Mouse (Mus musculus): ENCODE results near the gene Olfr609. TPM values are rescaled to one million over a fixed set of nuclear protein-coding genes. Genes with fewer than 3 reads are reported as not detected.
"Not testable (repeated sequence)": the region's sequence is repeated elsewhere in the genome, so short reads cannot be mapped to it uniquely, and the experiment has no call there.

Gene Olfr609
- polyA plus RNA-seq (2016; fragmentation: Nextera tagmentation; extraction: Ambion mirVana), result not detected in 2 replicates

DNA sequence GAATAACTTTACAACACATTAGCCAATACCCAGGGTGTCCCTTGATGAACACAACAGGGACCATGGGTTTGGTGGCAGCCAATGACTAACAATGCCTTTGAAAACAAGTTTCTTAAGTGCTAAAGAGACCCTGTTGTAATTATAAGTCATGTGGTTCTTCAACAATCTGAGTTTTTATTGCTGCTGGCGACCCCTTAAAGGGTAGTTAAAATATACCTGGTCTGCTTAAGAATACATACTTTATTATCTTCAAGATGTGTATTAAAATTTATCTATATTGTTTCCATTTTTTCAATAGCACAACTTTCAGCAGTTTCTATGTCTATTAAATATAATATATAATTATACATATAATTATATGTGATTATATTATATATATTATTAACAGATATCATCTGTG is at the start of gene Olfr609:
Gene Olfr609, minus strand, starts transcription at position 101 of the 400 bp plus-strand sequence.
- Histone ChIP-seq H3K4me3 (no peak within 1 kb of the TSS), H3K36me3 (replicated peaks) (no peaks in the 10 kb centered on the region), H3K9me3 (no peaks in the 10 kb centered on the region), H3K27me3 (replicated peaks; ENCODE audit: low read depth, poor library complexity, severe bottlenecking) (no peaks in the 10 kb centered on the region), H3K4me1 (no peaks in the 10 kb centered on the region), H3K27ac (replicated peaks) (no peak within 1 kb of the TSS)
- DNase-seq (ENCODE audit: low spot score), result no peak
- WGBS, result 60% methylated on average over 1 of the region's 1 CpGs

DNA sequence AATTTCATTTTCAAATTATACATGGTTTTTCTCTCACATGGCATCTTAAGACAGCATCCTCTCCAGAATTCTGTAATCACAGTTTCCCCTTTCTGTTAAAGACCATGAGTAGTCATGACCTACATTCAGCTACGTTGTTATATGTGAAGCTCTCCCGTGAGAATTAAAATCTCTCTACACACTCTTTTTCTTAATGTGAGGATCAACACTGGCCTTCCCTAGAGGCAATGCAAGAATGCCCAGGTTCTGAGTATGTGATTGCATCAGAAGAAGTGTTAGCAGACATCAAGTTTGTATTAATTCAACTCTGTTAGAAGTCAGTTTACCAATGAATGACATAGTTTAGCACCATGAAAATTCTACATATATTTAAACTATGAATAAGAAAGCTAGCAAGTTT is 44.8 kb upstream of the Olfr609 start, which contains the start of gene Olfr612:
Gene Olfr612, minus strand, starts transcription at position 101 of the 400 bp plus-strand sequence.
- not testable (repeated sequence) for DNase-seq (ENCODE audit: low spot score); H3K27ac ChIP-seq (replicated peaks); H3K9me3 ChIP-seq; H3K36me3 ChIP-seq (replicated peaks); H3K4me1 ChIP-seq; H3K4me3 ChIP-seq; H3K27me3 ChIP-seq (replicated peaks; ENCODE audit: low read depth, poor library complexity, severe bottlenecking)
- 83% methylated on average over 2 of the region's 2 CpGs for WGBS

DNA sequence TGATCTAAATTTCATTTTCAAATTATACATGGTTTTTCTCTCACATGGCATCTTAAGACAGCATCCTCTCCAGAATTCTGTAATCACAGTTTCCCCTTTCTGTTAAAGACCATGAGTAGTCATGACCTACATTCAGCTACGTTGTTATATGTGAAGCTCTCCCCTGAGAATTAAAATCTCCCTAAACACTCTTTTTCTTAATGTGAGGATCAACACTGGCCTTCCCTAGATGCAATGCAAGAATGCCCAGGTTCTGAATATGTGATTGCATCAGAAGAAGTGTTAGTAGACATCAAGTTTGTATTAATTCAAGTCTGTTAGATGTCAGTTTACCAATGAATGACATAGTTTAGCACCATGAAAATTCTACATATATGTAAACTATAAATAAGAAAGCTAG is 22.9 kb upstream of the Olfr609 start, which contains the start of gene Olfr611:
Gene Olfr611, minus strand, starts transcription at position 101 of the 400 bp plus-strand sequence.
- H3K27ac ChIP-seq (replicated peaks); DNase-seq (ENCODE audit: low spot score); H3K36me3 ChIP-seq (replicated peaks); H3K9me3 ChIP-seq; H3K4me3 ChIP-seq; H3K27me3 ChIP-seq (replicated peaks; ENCODE audit: low read depth, poor library complexity, severe bottlenecking); H3K4me1 ChIP-seq: not testable (repeated sequence)
- WGBS, result 81% methylated on average over 1 of the region's 1 CpGs

DNA sequence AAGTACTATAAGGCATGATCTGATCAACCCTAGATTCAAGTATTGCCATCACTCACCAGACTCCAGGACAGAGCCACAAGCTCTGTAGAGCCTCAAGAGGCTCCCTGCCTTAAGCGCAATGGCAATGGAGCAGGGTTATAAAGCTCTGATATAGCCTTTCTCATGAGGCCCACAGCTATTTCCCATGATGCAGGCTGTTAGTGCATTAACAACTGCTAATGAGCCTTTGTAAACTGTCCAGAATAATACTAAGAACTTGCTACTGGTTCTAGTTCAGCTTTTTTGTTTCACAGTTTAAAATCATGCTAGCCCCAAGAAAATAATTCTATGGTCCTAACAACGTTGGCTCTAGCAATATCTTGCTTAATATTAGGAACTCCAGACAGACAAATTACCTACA is 14.2 kb upstream of the Olfr609 start, which contains the start of gene Olfr610:
Gene Olfr610, minus strand, starts transcription at position 101 of the 400 bp plus-strand sequence.
- H3K9me3 ChIP-seq, result no peaks in the 10 kb centered on the region
- H3K27me3 ChIP-seq (replicated peaks; ENCODE audit: low read depth, poor library complexity, severe bottlenecking), result no peaks in the 10 kb centered on the region
- no peak for DNase-seq (ENCODE audit: low spot score)
- H3K36me3 ChIP-seq (replicated peaks), result no peaks in the 10 kb centered on the region
- no peaks in the 10 kb centered on the region for H3K4me1 ChIP-seq
- H3K4me3 ChIP-seq, result no peak within 1 kb of the TSS
- no peak within 1 kb of the TSS for H3K27ac ChIP-seq (replicated peaks)
- WGBS, result 91% methylated on average over 2 of the region's 2 CpGs

DNA sequence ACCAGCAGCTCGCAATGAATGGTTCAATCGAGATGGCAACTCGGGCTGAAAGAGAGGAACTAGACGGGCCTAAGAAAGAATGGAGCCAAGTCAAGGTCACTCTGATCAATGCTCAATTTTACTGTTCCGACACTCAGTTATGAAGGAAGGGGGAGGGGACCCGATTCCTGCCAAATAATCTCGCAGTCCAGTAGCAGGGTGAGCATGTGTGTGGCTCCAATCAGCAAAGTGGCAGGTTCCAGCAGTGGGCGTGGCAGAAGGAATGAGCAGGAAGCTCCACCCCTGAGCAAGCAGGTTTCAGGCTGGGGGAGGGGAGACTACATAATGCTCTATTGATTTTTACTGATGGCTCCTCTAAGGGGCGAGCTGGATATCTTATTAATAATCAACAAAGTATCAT is 20.8 kb downstream of the Olfr609 start:
- not testable (repeated sequence) for H3K27ac ChIP-seq (replicated peaks); H3K27me3 ChIP-seq (replicated peaks; ENCODE audit: low read depth, poor library complexity, severe bottlenecking); H3K4me1 ChIP-seq; H3K36me3 ChIP-seq (replicated peaks); H3K9me3 ChIP-seq; H3K4me3 ChIP-seq; DNase-seq (ENCODE audit: low spot score)
- WGBS, result 90% methylated on average over 9 of the region's 9 CpGs

DNA sequence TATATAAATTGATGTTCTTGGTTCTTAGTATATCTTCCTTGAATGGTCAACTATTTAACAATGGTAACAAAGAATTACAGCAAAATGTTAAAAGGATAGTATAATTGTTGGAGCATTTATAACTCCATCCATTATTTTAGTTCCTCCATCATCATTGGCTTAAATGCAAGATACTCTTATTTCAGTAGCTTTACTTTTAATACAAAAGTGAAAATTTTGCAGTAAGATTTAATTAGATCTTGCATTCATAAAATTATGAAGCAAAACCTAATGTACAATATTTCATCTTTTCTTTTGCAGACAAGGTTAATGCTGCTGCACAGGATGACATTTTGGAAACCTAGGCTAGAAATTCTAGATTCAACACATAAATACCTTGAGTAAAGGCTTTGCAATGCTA is 28.3 kb downstream of the Olfr609 start, which contains the start of gene Olfr608:
Gene Olfr608, plus strand, starts transcription at position 301 of the 400 bp plus-strand sequence.
- no peak for DNase-seq (ENCODE audit: low spot score)
- H3K4me3 ChIP-seq, result no peak within 1 kb of the TSS
- no peaks in the 10 kb centered on the region for H3K9me3 ChIP-seq

DNA sequence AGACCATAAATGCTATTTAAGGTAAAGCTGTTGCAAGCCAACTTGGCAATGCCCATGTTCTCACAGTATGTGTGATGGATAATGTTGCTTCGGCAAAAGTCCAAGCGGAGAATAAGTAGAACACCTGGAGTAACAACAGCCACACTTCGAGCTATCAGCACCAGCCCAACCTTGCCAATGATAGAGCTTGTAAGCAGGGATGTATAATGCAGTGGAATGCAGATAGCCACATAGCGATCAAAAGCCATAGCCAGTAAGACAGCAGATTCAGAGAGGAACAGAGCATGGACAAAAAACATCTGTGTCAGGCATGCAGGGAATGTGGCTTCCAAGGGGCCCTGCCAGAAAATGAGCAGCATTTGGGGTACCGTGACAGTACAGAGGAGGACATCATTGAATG is 37.3 kb downstream of the Olfr609 start:
- Histone ChIP-seq H3K27me3 (replicated peaks; ENCODE audit: low read depth, poor library complexity, severe bottlenecking) (no peaks in the 10 kb centered on the region), H3K27ac (replicated peaks) (no peak overlapping the region), H3K4me3 (no peak overlapping the region), H3K36me3 (replicated peaks) (no peaks in the 10 kb centered on the region), H3K4me1 (no peaks in the 10 kb centered on the region), H3K9me3 (no peaks in the 10 kb centered on the region)
- WGBS, result 91% methylated on average over 5 of the region's 5 CpGs
- no peak for DNase-seq (ENCODE audit: low spot score)

More for the DNA sequence above, 28.3 kb downstream of the Olfr609 start, which contains the start of gene Olfr608:
- Histone ChIP-seq H3K27me3 (replicated peaks; ENCODE audit: low read depth, poor library complexity, severe bottlenecking) (no peaks in the 10 kb centered on the region), H3K4me1 (no peaks in the 10 kb centered on the region), H3K27ac (replicated peaks) (no peak within 1 kb of the TSS), H3K36me3 (replicated peaks) (no peaks in the 10 kb centered on the region)

DNA sequence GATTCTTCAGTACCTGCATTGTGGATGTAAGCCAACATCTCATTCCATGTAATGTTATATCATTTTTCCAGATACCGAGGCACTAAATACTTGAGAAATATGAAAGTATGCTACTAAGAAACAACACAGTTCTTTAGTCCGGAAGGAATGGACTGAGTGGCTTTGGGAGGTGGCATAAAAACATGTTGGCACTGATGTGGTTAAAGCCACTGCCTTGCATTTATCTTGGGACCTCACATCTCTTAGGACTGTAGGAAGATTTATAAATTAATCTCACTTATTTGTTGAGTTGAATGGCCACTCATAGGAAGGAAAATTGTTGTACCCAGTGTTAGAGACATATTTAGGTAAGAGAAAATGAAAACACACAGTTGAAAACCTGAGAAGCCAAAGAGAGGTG is 49.1 kb downstream of the Olfr609 start, which contains the start of gene Olfr606:
Gene Olfr606, plus strand, starts transcription at position 301 of the 400 bp plus-strand sequence.
- H3K27ac ChIP-seq (replicated peaks), result no peak within 1 kb of the TSS
- no peaks in the 10 kb centered on the region for H3K4me1 ChIP-seq
- 93% methylated on average over 2 of the region's 2 CpGs for WGBS
- no peaks in the 10 kb centered on the region for H3K36me3 ChIP-seq (replicated peaks)
- no peaks in the 10 kb centered on the region for H3K27me3 ChIP-seq (replicated peaks; ENCODE audit: low read depth, poor library complexity, severe bottlenecking)
- H3K9me3 ChIP-seq, result no peaks in the 10 kb centered on the region
- no peak within 1 kb of the TSS for H3K4me3 ChIP-seq
- no peak for DNase-seq (ENCODE audit: low spot score)

DNA sequence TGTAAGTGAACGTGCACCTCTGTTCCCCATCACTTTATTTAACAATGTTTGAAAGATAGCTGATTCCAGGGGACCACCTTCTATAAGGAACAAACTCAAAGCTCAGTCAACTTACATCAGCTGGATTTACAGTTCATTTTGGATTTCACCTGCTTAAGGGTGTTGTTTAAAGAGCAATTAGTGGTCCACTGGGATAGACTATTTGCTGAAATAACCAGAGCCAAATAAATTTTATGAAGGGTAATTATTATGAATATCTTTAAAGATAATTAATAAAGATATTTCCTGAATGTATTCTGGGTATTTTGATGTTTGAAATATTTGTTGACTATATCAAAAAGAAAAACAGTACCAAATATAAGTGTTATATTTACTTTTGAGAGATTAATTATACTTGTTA is 52.5 kb downstream of the Olfr609 start, which contains the start of gene Olfr605:
Gene Olfr605, minus strand, starts transcription at position 101 of the 400 bp plus-strand sequence.
- Histone ChIP-seq H3K9me3 (no peaks in the 10 kb centered on the region), H3K27ac (replicated peaks) (no peak within 1 kb of the TSS), H3K4me1 (no peaks in the 10 kb centered on the region), H3K36me3 (replicated peaks) (no peaks in the 10 kb centered on the region), H3K27me3 (replicated peaks; ENCODE audit: low read depth, poor library complexity, severe bottlenecking) (no peaks in the 10 kb centered on the region), H3K4me3 (no peak within 1 kb of the TSS)
- DNase-seq (ENCODE audit: low spot score), result no peak
- WGBS, result 86% methylated on average over 1 of the region's 1 CpGs

Other genes starting within 250 kb of the Olfr609 start
- not detected in 2 replicates for gene Usp17ld, start 245.6 kb downstream of the Olfr609 start, polyA plus RNA-seq (2016; fragmentation: Nextera tagmentation; extraction: Ambion mirVana)
- not detected in 2 replicates for gene Olfr596, start 192.4 kb downstream of the Olfr609 start, polyA plus RNA-seq (2016; fragmentation: Nextera tagmentation; extraction: Ambion mirVana)
- not detected in 2 replicates for gene Olfr597, start 181.7 kb downstream of the Olfr609 start, polyA plus RNA-seq (2016; fragmentation: Nextera tagmentation; extraction: Ambion mirVana)
- not detected in 2 replicates for gene Olfr598, start 174.5 kb downstream of the Olfr609 start, polyA plus RNA-seq (2016; fragmentation: Nextera tagmentation; extraction: Ambion mirVana)
- not detected in 2 replicates for gene Olfr599, start 162.1 kb downstream of the Olfr609 start, polyA plus RNA-seq (2016; fragmentation: Nextera tagmentation; extraction: Ambion mirVana)
- gene Olfr600, start 148.4 kb downstream of the Olfr609 start, polyA plus RNA-seq (2016; fragmentation: Nextera tagmentation; extraction: Ambion mirVana), result not detected in 2 replicates
- not detected in 2 replicates for gene Olfr601, start 135.4 kb downstream of the Olfr609 start, polyA plus RNA-seq (2016; fragmentation: Nextera tagmentation; extraction: Ambion mirVana)
- not detected in 2 replicates for gene Olfr603, start 111.9 kb downstream of the Olfr609 start, polyA plus RNA-seq (2016; fragmentation: Nextera tagmentation; extraction: Ambion mirVana)
- not detected in 2 replicates for gene Usp17lc, start 83.0 kb downstream of the Olfr609 start, polyA plus RNA-seq (2016; fragmentation: Nextera tagmentation; extraction: Ambion mirVana)
- not detected in 2 replicates for gene Olfr605, start 52.6 kb downstream of the Olfr609 start, polyA plus RNA-seq (2016; fragmentation: Nextera tagmentation; extraction: Ambion mirVana)
- gene Olfr606, start 49.0 kb downstream of the Olfr609 start, polyA plus RNA-seq (2016; fragmentation: Nextera tagmentation; extraction: Ambion mirVana), result not detected in 2 replicates
- gene Olfr607, start 33.9 kb downstream of the Olfr609 start, polyA plus RNA-seq (2016; fragmentation: Nextera tagmentation; extraction: Ambion mirVana), result not detected in 2 replicates
- not detected in 2 replicates for gene Olfr608, start 28.2 kb downstream of the Olfr609 start, polyA plus RNA-seq (2016; fragmentation: Nextera tagmentation; extraction: Ambion mirVana)
- not detected in 2 replicates for gene Olfr610, start 14.1 kb upstream of the Olfr609 start, polyA plus RNA-seq (2016; fragmentation: Nextera tagmentation; extraction: Ambion mirVana)
- not detected in 2 replicates for gene Olfr611, start 22.8 kb upstream of the Olfr609 start, polyA plus RNA-seq (2016; fragmentation: Nextera tagmentation; extraction: Ambion mirVana)
- gene Olfr612, start 44.7 kb upstream of the Olfr609 start, polyA plus RNA-seq (2016; fragmentation: Nextera tagmentation; extraction: Ambion mirVana), result not detected in 2 replicates
- not detected in 2 replicates for gene Olfr613, start 50.0 kb upstream of the Olfr609 start, polyA plus RNA-seq (2016; fragmentation: Nextera tagmentation; extraction: Ambion mirVana)
- not detected in 2 replicates for gene Olfr615, start 58.0 kb upstream of the Olfr609 start, polyA plus RNA-seq (2016; fragmentation: Nextera tagmentation; extraction: Ambion mirVana)
- not detected in 2 replicates for gene Olfr616, start 71.1 kb upstream of the Olfr609 start, polyA plus RNA-seq (2016; fragmentation: Nextera tagmentation; extraction: Ambion mirVana)
- not detected in 2 replicates for gene Olfr617, start 75.0 kb upstream of the Olfr609 start, polyA plus RNA-seq (2016; fragmentation: Nextera tagmentation; extraction: Ambion mirVana)
- not detected in 2 replicates for gene Olfr618, start 92.0 kb upstream of the Olfr609 start, polyA plus RNA-seq (2016; fragmentation: Nextera tagmentation; extraction: Ambion mirVana)
- gene Olfr619, start 102.5 kb upstream of the Olfr609 start, polyA plus RNA-seq (2016; fragmentation: Nextera tagmentation; extraction: Ambion mirVana), result not detected in 2 replicates
- gene Olfr620, start 114.5 kb upstream of the Olfr609 start, polyA plus RNA-seq (2016; fragmentation: Nextera tagmentation; extraction: Ambion mirVana), result not detected in 2 replicates
- gene Olfr622, start 144.6 kb upstream of the Olfr609 start, polyA plus RNA-seq (2016; fragmentation: Nextera tagmentation; extraction: Ambion mirVana), result not detected in 2 replicates
- gene Olfr623, start 165.6 kb upstream of the Olfr609 start, polyA plus RNA-seq (2016; fragmentation: Nextera tagmentation; extraction: Ambion mirVana), result not detected in 2 replicates
- gene Olfr624, start 173.1 kb upstream of the Olfr609 start, polyA plus RNA-seq (2016; fragmentation: Nextera tagmentation; extraction: Ambion mirVana), result 0.04 and 0.05 TPM in 2 replicates
- gene Olfr625-ps1, start 184.7 kb upstream of the Olfr609 start, polyA plus RNA-seq (2016; fragmentation: Nextera tagmentation; extraction: Ambion mirVana), result not detected in 2 replicates
- not detected in 2 replicates for gene Olfr243, start 216.6 kb upstream of the Olfr609 start, polyA plus RNA-seq (2016; fragmentation: Nextera tagmentation; extraction: Ambion mirVana)
- not detected in 2 replicates for gene Olfr628, start 232.3 kb upstream of the Olfr609 start, polyA plus RNA-seq (2016; fragmentation: Nextera tagmentation; extraction: Ambion mirVana)
- gene Olfr629, start 246.9 kb upstream of the Olfr609 start, polyA plus RNA-seq (2016; fragmentation: Nextera tagmentation; extraction: Ambion mirVana), result not detected in 2 replicates